Mouse (Mus musculus): Measurements from ENCODE around the gene Hnrnpab.

DNA sequence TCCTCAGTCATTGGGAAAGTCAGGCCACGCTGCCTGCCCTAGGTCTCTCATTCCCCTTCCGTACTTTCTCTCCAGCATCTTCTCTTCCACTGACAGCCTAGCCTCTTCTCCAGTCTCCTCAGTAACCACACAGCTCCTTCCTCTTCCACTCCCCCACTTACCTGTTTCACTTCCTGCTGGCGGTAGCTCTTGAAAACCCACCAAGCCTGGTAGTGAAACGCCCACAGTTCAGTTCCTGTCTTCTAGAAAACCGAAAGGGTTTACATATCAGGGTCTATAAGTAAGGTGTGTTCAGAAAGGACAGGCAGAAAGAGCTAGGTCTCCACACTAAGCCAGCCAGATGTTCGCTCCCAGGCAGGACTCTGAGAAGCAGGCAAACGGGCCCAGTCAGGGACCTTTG, 29.1 kb downstream of the Hnrnpab start:
- TF ChIP-seq CTCF (IDR thresholded peaks at IDR 0.05; ENCODE audit: low read depth), result no peak
- TF ChIP-seq EP300 (optimal IDR thresholded peaks at IDR 0.05), result no peak

Measured in stomach, postnatal 0 days (tissue).